Mouse (Mus musculus): ENCODE results near the gene Tacc2. TPM values are rescaled to one million over a fixed set of nuclear protein-coding genes. Genes with fewer than 3 reads are reported as not detected.

Gene Tacc2
- polyA plus RNA-seq, 1 experiment from 2014 or later, result 23.9 TPM

DNA sequence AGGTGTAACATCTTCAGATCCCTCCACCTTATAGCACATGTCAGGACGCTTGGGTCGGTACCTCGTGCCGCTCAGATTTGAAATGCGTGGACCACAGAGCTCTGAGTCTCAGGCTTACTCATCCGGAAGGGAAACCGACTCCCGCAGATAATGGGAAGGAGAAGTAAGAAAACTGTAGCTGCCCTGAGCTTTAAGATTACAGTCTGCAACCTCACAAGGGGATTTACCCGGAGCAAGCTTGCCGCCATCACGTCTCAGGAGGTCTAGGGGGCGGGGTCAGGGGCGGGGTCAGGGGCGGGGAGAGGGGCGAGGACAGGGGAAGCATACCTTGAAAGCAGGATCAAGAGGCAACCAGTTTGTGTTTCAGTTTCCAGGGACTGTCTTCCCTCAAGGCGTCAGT is 235.2 kb downstream of the Tacc2 start:
- H3K36me3 ChIP-seq (ENCODE audit: control insufficient read depth, insufficient read depth, low read length), result no peaks in the 10 kb centered on the region
- 46% methylated on average over 16 of the region's 16 CpGs for WGBS
- no peak for ATAC-seq (ENCODE audit: insufficient read depth, low FRiP score)

More for the DNA sequence above, 235.2 kb downstream of the Tacc2 start:
- Histone ChIP-seq H3K4me2 (ENCODE audit: low read depth, low read length) (no peak overlapping the region), H3K27me3 (ENCODE audit: control insufficient read depth, insufficient read depth, low read length) (no peaks in the 10 kb centered on the region), H3K9me3 (replicated peaks; ENCODE audit: control insufficient read depth, low read length) (no peaks in the 10 kb centered on the region), H3K27ac (ENCODE audit: low read length) (no peak overlapping the region), H3K4me1 (ENCODE audit: control insufficient read depth, insufficient read depth, low read length) (peaks cover 16% of the 10 kb centered on the region), H3K9ac (ENCODE audit: low read length) (no peak overlapping the region), H3K4me3 (replicated peaks; ENCODE audit: low read length) (no peak overlapping the region)

Other genes with a start within 250 kb of the Tacc2 start
- 54.5 and 55.7 TPM in 2 replicates for gene Ate1, start 57.1 kb upstream of the Tacc2 start, polyA plus RNA-seq (2015; fragmentation: Nextera tagmentation; extraction: Ambion mirVana)
- gene Nsmce4a, start 4.3 kb upstream of the Tacc2 start, polyA plus RNA-seq (2015; fragmentation: Nextera tagmentation; extraction: Ambion mirVana), result 92.7 and 103 TPM in 2 replicates
- gene Btbd16, start 196.6 kb downstream of the Tacc2 start, polyA plus RNA-seq (2015; fragmentation: Nextera tagmentation; extraction: Ambion mirVana), result 0.10 and 0.14 TPM in 2 replicates

All from stomach, embryonic 16.5 days (tissue).